Mouse (Mus musculus) brown adipose tissue, adult 24 weeks (tissue): ENCODE data around the gene Ssxb3. TPM values are rescaled to one million over a fixed set of nuclear protein-coding genes. Genes with fewer than 3 reads are reported as not detected.
"Not testable (repeated sequence)": the region's sequence is repeated elsewhere in the genome, so short reads cannot be mapped to it uniquely, and the experiment has no call there.

Experiments used
- H3K27ac ChIP-seq: fragments of 200-500 bp; replicated peaks from 2 replicates; pipeline ENCODE4 v1.5.1; 2012; ENCODE audit warnings: low read depth, mild to moderate bottlenecking, low read length
- H3K4me1 ChIP-seq: fragments of 200-500 bp; 2 replicates; pipeline ENCODE4 v1.6.1; 2012; ENCODE audit warnings: low read length, mixed read lengths; ENCODE audit not compliant: control insufficient read depth, insufficient read depth, insufficient read length
- H3K4me3 ChIP-seq: fragments of 200-500 bp; 2 replicates; pipeline ENCODE4 v1.5.1; 2012; ENCODE audit warnings: low read depth, mild to moderate bottlenecking, low read length, moderate library complexity; ENCODE audit not compliant: insufficient read depth
- polyA plus RNA-seq: library from polyadenylated mRNA; stranded (reverse); fragments of >200 nt; gene quantifications from 2 replicates; pipeline ENCODE4 v1.2.4, GENCODE M21; 2012; ENCODE audit not compliant: missing spikeins, insufficient read depth, insufficient read length

Ssxb3 gene
- not detected in 2 replicates for polyA plus RNA-seq

- not testable (repeated sequence) for H3K27ac ChIP-seq, H3K4me3 ChIP-seq, H3K4me1 ChIP-seq
Measured at GRCm38 (mm10) chrX:8591716-8592115, at the start of gene Ssxb3. TSS of gene Ssxb3 (minus strand) at chrX:8591816.

- not testable (repeated sequence) for H3K27ac ChIP-seq, H3K4me1 ChIP-seq, H3K4me3 ChIP-seq
Measured at GRCm38 (mm10) chrX:8548155-8548554, 43.5 kb downstream of the Ssxb3 start, which contains the start of gene Ssxb6. TSS of gene Ssxb6 (minus strand) at chrX:8548255.

Other genes starting within 250 kb of the Ssxb3 start
- gene Ssxb9, start 224.8 kb downstream of the Ssxb3 start, polyA plus RNA-seq, result not detected in 2 replicates
- not detected in 2 replicates for gene Ssxb1, start 178.5 kb downstream of the Ssxb3 start, polyA plus RNA-seq
- gene Ssxb2, start 130.1 kb downstream of the Ssxb3 start, polyA plus RNA-seq, result not detected in 2 replicates
- gene Gm14459, start 66.9 kb downstream of the Ssxb3 start, polyA plus RNA-seq, result not detected in 2 replicates
- gene Ssxb6, start 43.6 kb downstream of the Ssxb3 start, polyA plus RNA-seq, result not detected in 2 replicates
- gene Ssxb8, start 99.0 kb upstream of the Ssxb3 start, polyA plus RNA-seq, result not detected in 2 replicates
- not detected in 2 replicates for gene Ssx9, start 156.6 kb upstream of the Ssxb3 start, polyA plus RNA-seq
- gene Ssxb5, start 211.9 kb upstream of the Ssxb3 start, polyA plus RNA-seq, result not detected in 2 replicates